Mouse (Mus musculus): ENCODE measurements around the gene Fbxw19.
"Not testable (repeated sequence)": the region's sequence is repeated elsewhere in the genome, so short reads cannot be mapped to it uniquely, and the experiment has no call there.

Gene Fbxw19

GRCm38 (mm10) chr9:109495775-109496174, at the start of gene Fbxw19:
TSS of gene Fbxw19 (minus strand) at chr9:109495875.
- in situ Hi-C loops (cut with MseI, MboI) = not testable (repeated sequence)

GRCm38 (mm10) chr9:109523385-109524064, 27.9 kb upstream of the Fbxw19 start:
- in situ Hi-C loops (cut with MseI, MboI) = loop anchor here in 1 of 2 experiments (5.0 kb wide), 1 partner anchor 86 kb away; no protein-coding TSS in a partner anchor

GRCm38 (mm10) chr9:109449040-109449439, 46.6 kb downstream of the Fbxw19 start, which contains the start of gene Fbxw16:
TSS of gene Fbxw16 (minus strand) at chr9:109449140.
- in situ Hi-C loops (cut with MseI, MboI) = no loop called here

- in situ Hi-C loops (cut with MseI, MboI) = no loop called here
Measured at GRCm38 (mm10) chr9:109432956-109433355, 62.7 kb downstream of the Fbxw19 start.
